Mouse (Mus musculus) adrenal gland, postnatal 4 days (tissue): Measurements from ENCODE around the gene F13a1. TPM values are rescaled to one million over a fixed set of nuclear protein-coding genes. Genes with fewer than 3 reads are reported as not detected.

Source experiments
- DNase-seq, 2 experiments: peaks; one replicate each; pipeline ENCODE4 v3.0.0; 2021 to 2022; ENCODE audit warnings: low spot score in 2 of 2, mixed read lengths in 2 of 2
- long read RNA-seq, 2 experiments: library from polyadenylated mRNA; stranded (forward); transcript quantifications; one replicate each; pipeline ENCODE4 v2.0.0; 2021
- total RNA-seq, 2 experiments: library from RNA; stranded (reverse); gene quantifications; 2 replicates each; pipeline ENCODE4 v1.2.3; 2021

The F13a1 gene
- total RNA-seq = 10 to 100 TPM; 12.0 to 12.5 TPM
- long read RNA-seq, experiment 1, partial matches to known transcripts = 0 of 2 reads
- long read RNA-seq, experiment 1, other reads (novel, unspliced or antisense) = 1 of 2 reads
- long read RNA-seq, experiment 2, partial matches to known transcripts = 1 of 3 reads
- long read RNA-seq, experiment 2, other reads (novel, unspliced or antisense) = 0 of 3 reads

DNA sequence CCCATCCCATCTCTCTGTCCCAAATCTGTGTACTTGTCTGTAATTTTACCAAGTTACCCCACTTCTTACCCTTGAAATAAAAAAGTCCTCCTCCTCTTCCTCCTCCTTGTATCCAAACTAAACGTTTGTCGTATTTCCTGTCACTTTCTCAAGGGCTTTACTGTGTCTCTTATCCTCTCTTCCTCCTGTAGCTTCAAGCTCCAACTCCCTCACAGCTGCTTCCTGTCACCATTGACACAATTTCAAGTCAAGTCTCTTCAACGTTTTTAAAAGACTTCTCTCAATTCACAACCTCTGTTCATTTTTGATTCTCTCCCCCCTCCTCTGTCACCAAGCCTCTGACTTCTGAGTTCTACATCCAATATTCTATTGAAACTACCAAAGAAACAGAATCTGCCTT lies at the start of gene F13a1:
F13a1 (minus strand) TSS at position 119 of the 400 bp plus-strand sequence.
- DNase-seq = no peak

DNA sequence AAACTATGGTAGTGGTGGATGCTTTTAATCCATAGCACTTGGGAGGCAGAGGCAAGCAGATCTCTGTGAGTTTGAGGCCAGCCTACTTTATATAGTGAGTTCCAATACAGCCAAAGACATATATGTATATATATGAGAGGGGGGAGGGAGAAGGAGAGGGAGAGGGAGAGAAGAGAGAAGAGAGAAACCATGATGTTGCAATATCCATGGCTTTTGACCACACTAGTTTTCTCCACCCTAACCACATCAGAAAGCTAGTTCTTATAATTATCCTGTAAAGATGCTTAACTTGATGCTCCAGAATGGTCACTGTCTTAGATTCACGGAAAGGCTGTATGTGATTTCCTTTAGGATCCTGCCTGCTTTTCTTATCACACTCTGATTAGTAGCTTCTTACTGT lies 41.6 kb upstream of the F13a1 start:
- DNase-seq = no peak

DNA sequence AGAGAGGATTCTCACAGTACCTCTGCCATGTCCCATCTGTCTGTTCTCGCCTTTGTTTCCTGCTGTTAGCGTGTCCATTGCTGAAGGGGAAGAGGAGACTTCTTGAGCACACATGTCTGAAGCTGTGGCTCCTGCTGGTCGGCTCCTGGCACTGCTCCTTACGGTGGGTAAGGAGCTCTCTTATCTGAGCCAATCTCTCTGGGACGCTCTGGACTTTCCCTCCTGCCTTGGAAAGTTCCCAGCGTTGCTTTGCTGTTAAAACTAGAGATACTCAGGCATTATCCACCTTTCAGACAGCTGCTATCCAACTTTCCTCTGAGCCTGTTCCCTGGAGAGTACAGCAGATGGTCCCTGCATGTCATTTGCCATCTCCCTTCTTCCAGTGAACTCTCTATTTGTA lies 39.1 kb upstream of the F13a1 start:
- DNase-seq = no peak

DNA sequence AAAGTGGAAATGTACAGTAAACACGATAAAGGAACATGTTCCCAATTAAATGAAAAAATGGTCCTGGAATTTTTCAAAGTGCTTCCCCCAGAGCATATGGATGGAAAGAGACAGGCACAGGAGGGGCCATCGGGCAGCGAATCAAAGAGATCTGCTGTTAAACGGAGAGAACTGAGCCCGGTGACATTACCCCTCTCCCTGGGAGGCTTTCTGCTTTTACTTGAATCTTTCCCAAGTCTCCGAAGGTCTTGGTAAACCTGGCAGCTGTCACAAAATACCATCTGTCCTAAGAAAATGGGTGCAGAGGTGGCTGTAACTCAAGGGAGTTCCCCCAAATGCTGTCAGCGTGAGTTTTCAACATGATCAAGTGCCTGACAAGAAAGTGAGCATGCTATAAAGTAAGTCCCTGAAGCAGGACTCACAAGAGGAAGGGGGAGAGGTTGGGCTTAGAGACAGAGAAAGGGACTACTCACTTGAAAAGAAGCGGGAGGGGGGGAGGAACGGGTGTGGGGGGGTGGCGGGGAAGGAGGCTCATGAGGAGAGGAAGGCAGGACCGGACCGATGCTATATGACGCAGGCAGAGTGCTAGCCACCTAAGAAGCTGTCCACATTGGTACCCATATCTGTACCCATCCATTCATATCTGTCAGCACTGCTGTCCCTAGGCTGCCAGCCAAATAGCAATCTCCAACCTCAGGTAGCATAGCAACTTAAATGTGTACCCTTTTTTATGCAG lies 31.6 kb upstream of the F13a1 start:
- no peak for DNase-seq

DNA sequence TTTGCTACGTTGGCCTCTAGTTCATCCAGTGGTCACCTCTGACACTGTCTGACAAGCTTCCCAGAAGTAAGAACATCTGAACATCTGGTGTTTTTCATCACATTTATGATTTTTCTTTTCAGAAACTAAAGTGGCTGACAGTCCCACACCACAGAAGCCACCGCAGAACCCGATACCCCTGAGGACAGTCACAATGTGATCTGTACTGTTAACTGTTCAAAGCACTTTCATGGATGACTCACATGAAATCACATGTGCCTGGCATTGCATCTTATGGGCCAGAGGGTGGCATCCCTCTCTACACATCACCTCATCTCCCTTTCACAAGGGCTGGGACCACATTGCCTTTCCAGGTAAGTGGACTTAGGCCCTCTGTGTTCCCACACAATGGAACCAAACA lies 21.3 kb upstream of the F13a1 start:
- DNase-seq = no peak

DNA sequence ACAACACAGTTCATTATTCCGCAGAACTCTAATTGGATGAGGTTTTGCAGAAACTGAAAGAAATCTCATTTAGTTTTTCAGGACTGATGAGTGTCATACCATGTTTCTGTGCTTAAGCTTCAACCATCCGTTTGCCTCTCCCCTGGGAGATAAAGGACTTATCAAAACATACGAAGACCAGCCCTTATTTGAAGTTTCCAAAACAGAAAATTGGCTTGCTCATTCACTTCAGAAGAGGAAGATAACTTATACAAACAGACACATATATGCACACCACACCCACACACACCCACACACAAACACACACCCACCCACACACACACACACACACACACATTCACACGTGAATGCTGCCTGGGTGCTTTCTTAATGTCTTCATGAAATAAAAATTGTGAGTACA lies 20.8 kb upstream of the F13a1 start:
- no peak for DNase-seq

DNA sequence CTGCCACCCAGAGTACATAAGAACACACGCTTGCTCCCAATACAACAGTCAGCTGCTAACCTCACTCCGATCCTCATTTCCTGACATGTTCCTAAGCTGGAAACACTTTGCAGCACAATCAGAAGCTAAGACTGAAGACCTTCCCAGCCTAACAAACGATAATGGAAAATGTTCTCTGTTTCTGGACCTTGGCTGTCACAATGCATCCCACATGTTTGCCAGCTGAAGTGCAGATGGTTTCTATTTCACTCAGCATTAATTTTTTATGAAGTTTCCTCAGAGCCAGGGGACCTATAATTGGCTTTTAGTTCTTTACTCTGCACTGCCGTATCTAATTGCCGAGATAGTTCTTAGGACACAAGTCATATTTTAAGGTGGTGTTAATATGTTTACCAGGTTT lies 10.8 kb upstream of the F13a1 start:
- DNase-seq = no peak

DNA sequence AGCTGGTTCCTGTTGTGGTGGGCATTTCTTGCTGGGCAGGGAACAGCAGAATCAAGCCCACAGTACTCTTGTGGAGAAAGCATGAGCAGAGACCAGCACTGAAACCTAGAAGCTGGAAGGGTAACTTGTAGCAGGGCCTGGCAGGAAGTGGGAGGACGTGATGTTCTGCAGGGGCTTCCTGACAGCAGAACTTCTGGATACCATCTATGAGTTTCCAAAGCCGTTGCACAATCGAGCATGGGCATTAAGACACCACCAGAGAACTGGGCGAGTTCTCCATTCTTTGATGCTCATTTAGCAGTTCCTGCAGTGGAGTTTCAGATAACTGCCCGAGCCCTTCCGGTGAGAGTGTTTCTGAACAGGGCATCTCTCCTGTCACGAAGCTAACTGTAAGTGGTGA lies 6.6 kb upstream of the F13a1 start:
- no peak for DNase-seq

DNA sequence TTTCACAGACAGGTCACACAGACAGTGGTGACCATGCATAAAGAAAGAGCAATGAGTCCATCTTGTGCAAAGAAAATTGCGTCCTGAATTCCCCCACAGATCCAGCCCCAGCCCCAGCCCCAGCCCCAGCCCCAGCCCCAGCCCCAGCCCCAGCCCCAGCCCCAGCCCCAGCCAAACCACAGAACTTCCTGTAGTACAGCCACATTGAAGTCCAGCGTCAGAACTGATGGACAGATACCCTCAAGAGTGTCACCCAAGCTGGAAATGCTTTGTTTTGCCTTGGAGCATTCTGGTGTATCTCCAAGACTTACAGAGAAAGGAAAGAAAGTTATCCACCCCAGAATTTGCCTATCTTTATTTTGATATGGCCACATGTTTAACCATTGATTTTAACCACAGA lies 413 bp downstream of the F13a1 start:
- no peak for DNase-seq

DNA sequence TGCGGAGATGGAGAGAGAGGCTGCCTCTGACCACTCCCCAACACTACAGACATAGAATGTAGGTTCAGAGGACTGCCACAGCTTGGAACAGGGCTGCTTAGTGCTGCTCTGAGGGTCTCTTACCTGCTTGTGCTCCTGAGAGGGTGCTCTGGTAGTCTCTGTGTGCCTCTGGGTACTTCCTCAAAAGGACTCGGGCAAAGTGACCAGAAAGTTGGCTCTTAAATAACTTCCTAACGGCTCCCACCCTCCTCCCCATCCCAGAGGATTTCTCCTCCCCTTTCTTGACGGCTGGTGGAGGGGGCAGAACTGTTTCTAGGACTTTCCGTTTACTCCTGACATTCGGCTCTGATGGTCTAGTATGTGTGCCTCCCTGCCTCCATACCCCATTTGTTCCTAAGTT lies 1.0 kb downstream of the F13a1 start:
- no peak for DNase-seq

DNA sequence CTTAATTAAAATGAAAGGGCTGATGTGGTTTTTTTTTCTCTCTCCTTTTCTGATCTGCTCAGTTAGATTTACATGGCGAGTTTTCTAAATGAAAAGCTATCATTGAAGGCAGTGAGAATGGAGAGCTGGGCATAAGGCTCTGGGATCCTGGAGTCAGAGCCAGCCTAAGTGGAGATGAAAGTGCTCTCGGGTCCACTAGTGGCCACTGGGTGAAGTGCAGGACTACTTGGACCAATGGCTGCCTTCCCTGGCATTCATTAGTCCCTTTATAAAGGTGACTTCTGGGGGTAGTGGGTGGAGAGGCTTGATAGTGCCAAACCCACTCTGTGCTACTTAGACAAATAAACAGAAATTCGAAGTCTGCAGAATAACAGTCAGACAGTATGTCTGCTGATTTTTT lies 5.0 kb downstream of the F13a1 start:
- no peak for DNase-seq

DNA sequence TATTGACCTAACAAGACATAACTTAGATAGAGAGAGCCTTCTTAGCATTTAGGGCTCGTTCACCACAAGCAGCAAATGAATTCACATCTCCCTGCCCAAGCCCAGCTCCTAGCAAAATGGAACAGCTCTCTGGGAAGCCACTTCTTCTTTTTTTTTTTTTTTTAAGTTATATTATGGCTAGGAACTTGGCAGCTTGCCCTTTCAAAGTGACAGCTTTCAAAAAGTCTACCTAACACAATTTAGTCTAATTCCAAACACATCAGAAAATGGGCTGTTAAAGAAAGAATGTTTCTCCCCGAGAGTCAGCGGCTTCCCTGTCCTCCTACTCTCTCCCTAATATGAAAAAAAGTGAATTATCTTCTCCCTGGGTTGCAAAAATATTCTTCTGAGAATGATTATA lies 15.3 kb downstream of the F13a1 start:
- no peak for DNase-seq

DNA sequence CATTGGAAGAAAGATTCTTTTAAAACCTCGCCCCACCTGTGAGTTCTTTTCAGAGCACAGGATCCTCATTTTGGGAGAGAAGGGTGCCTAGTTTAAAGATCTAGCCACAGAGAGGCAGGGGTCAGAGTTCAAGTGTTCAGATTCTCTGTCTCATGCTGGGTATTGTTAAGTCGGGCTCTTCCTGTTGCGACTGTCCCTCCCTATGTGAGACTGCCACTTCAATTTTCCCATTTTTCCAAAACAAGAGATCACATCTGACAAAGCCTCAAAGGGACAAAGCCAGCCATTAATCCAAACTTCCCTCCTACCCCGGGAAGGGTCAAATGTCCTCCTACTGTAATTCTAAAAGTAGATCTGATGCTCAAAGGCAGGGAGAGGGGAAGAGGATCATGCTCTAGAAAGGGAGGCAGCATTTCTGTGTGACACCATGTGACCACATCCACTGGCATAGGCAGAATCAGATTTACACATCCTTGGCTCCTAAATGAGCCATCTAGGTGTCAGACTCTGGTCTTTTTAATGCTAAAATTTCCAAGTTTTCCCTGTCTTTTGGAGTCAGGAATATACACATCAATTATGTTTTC lies 24.0 kb downstream of the F13a1 start:
- DNase-seq = no peak

DNA sequence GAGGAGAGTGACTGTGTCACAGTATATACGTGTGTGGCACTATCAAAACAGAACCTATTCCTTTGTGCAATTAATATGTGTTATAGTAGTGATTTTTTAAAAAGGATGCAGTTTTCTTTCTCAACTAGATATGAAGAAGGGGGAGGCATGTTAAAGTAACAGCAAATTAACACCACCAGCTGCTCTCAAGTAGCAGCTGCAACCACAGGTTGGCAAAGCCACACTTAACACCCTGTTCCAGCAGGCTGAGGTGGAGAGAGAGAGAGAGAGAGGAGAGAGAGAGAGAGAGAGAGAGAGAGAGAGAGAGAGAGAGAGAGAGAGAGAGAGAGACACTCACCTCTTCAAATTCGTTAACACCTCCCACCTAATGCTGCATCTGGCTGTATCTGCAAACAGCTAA lies 28.5 kb downstream of the F13a1 start:
- DNase-seq = no peak

DNA sequence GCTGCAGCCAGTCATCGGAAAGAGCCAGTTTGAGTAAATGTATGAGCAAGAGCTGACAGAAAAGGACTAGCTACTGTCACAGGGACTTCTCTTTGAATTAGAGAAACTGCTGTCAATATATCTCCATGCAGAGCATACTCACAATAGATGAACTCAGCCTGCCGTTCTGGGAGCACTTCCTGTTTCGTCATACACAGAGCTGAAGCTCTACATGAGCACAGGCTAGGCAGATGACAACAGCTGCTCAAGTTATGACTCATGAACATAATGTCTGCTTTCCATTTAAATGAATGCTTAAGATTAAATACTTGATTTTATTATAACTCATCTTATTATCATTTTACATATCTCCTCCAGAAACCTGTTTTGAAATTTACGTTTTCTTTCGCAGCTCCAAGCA lies 39.3 kb downstream of the F13a1 start:
- DNase-seq = no peak

DNA sequence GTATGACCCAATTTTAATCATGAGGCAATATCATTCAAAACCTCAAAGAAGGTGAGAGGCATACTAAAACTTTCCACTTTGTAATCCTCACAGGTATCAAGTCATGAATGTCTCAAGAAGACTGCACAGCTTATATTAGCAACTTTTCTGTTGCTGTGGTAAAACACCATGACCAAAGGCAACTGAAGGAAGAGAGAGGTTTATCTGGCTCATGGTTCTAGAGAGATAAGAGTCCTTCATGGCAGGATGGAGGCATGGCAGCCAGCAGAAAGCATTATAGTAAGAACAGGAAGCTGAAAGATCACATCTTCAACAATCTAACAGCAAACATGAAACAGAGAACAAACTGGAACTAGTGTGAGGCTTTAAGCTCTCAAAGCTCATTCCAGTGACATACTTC lies 43.8 kb downstream of the F13a1 start:
- no peak for DNase-seq

DNA sequence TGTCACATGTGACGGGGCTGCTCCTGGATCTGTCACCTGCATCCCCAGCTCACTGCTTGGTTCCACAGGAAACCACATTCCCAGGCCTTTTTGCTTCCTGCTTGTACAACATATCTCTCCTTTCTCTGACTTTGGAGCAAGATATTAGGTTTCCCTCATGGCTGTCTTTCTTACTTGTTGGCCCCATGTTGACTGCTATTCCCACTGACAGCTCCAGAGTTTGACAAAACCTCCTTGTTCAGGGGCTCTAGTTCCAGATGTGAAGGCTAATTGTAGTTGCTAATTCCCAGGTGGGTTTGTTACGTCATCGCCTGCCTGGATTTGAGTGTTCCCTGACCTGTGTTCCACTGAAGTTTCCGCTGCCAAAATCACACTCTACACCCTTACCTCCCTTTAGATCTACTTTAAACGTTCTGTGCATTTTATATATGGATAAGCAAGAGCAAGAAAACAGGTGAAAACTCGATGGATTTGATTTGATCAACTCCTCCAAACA lies 50.8 kb downstream of the F13a1 start:
- no peak for DNase-seq

DNA sequence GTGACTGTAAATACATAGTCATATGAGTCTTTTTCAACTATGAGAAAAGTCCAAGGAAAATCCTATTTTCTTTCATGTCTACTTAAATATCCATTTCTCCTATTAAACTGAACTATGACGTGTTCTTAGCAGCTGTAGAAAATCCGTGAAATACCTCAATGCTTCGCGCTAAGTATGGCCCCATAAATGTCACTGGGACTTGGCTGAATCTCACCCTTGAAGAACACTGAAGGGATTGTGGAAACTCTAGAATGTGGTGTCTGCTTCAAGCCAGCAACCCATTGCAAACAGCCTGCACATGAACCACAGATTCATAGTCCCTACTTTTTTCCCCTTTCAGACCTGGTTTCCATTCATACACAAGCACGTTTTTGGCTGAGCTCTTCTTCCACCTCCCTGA lies 56.5 kb downstream of the F13a1 start:
- no peak for DNase-seq

DNA sequence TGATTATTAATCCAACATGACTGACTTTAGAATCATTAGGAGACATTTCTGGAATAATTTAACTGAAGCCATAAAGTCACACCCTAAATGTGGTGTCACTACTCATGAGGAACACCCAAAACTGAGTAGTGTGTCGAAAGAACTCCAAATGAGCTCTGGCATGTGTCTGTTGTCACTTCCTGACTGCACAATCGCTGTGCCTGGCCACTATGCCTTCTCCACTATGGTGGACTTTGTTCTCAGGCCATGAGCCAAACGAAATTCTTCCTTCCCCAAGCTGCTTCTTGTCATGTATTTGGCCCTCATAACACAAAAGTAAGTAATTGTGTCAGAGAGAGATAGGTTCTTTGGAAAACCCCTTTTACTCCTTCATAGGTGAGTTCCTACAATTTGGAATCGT lies 61.7 kb downstream of the F13a1 start:
- no peak for DNase-seq

DNA sequence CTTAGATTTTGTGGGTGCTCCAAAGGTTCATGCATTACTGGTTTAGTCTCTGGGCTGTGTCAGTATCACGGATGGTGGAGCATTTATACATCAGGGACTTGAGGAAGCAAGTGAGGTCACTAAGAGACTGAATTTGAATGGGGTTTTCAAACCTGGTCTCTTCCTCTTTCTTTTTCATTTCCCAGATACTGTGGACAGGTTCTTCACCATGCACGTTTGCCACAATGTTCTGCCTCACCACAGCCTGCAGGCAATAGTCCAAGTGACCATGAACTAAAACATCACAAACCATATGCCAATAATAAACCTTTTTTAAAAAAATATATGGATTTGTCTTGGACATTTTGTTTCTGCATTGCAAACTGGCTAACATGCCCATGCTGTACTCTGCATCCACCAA lies 77.0 kb downstream of the F13a1 start:
- no peak for DNase-seq

DNA sequence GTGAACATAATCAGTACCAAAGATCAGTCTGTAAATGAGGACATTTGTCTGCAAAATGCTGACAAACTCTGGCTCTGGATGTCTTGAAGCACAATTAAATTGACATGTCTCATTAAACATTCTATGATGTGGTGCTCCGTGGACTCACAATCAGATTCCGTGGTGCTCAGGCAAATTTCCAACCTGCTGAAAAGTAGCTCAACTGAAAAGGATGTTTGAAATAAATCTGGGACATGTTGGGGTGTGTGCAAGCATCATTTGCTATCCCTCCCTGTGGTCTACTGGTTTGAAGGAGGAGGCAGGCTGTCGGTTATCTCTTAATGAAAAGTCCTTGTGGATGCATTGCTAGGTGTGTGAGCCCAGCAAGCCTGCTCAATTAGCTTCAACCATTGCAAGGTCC lies 77.8 kb downstream of the F13a1 start:
- DNase-seq = no peak

DNA sequence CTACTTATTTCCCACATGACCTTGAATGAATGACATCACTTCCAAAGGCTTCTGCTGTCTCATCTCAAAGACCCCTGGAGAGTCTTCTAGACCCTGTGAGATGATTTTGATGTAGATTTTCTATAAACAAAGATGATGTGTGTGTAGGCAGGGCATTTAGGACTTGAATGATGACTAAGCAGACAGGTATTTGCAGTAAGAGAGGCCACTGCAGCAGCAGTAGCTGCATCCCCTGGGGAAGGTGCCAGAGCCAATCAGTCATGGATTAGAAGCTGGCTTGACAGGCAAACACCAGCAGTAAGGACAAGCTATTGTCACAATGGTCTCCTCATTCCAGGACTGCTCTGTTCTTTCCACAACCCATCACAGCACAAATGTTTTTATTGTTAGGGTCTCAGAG lies 87.1 kb downstream of the F13a1 start:
- DNase-seq = no peak

DNA sequence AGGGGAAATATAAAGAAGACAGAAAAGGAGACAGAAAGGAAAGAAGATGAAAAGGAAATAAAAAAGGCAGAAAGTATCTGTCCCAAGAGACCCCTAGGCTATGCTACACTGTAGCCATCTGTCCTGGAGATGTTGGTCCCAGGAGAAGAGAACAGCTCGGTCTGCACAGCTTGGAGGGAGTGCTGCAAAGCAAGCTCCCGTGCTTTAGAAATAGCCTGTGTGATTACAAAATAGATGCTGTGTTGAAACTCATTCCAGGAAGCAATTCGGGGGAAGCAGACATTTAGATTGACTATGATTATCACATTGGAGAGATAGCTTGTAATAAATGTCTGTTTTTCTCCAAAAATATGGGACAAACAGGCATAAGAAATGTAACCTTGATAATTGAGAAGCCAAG lies 91.0 kb downstream of the F13a1 start:
- DNase-seq = no peak
